Mouse (Mus musculus) heart, postnatal 0 days (tissue): Measurements from ENCODE around the gene Lgals7. TPM values are rescaled to one million over a fixed set of nuclear protein-coding genes. Genes with fewer than 3 reads are reported as not detected.

Experiments used
- ATAC-seq: fragments of 200-750 bp; cut with Nextera tagmentation; 2 replicates; pipeline ENCODE4 v1.8.0; 2017; ENCODE audit warnings: low read depth, moderate number of reproducible peaks, moderate library complexity; ENCODE audit not compliant: insufficient read depth
- DNase-seq: peaks from one replicate; pipeline ENCODE4 v3.0.0-alpha.2; 2016; ENCODE audit warnings: low spot score
- H3K27ac ChIP-seq: fragments of 300-500 bp; sonication (generic); 2 replicates; pipeline ENCODE4 v1.5.1; 2014; ENCODE audit warnings: low read depth, mild to moderate bottlenecking
- H3K27me3 ChIP-seq: fragments of 300-500 bp; sonication (generic); 2 replicates; pipeline ENCODE4 v1.6.1; 2014; ENCODE audit warnings: low read length, mixed read lengths; ENCODE audit not compliant: control insufficient read depth, insufficient read depth
- H3K36me3 ChIP-seq: fragments of 300-500 bp; sonication (generic); replicated peaks from 2 replicates; pipeline ENCODE4 v1.6.1; 2014; ENCODE audit warnings: low read length, mixed read lengths; ENCODE audit not compliant: control insufficient read depth, insufficient read depth
- H3K4me1 ChIP-seq: fragments of 300-500 bp; sonication (generic); 2 replicates; pipeline ENCODE4 v1.6.1; 2014; ENCODE audit warnings: antibody characterized with exemption; ENCODE audit not compliant: control insufficient read depth, insufficient read depth
- H3K4me2 ChIP-seq: fragments of 300-500 bp; sonication (generic); 2 replicates; pipeline ENCODE4 v1.6.1; 2014; ENCODE audit warnings: low read depth, mild to moderate bottlenecking, low read length, moderate library complexity
- H3K4me3 ChIP-seq: fragments of 300-500 bp; sonication (generic); 2 replicates; pipeline ENCODE4 v1.5.1; 2014; ENCODE audit warnings: low read depth, low read length
- H3K9ac ChIP-seq: fragments of 300-500 bp; sonication (generic); replicated peaks from 2 replicates; pipeline ENCODE4 v1.6.1; 2014; ENCODE audit warnings: low read depth, low read length, mixed read lengths
- H3K9me3 ChIP-seq: fragments of 300-500 bp; sonication (generic); replicated peaks from 2 replicates; pipeline ENCODE4 v1.6.1; 2016; ENCODE audit warnings: low read length; ENCODE audit not compliant: control insufficient read depth
- CTCF ChIP-seq: IDR thresholded peaks from 2 replicates; pipeline ENCODE4 v1.5.1; 2016; ENCODE audit warnings: antibody characterized with exemption, control low read depth, low read depth
- EP300 ChIP-seq: IDR thresholded peaks from 2 replicates; pipeline ENCODE4 v1.6.1; 2016; ENCODE audit warnings: antibody characterized with exemption, low read depth
- WGBS: fragments of 180-500 bp; shearing (Covaris S2); extraction: QIAGEN DNeasy Blood & Tissue Kit; methylation state at CpG from one replicate; pipeline ENCODE4 v1.1.7; 2014; 5-methylcytosine and 5-hydroxymethylcytosine counted together
- polyA plus RNA-seq: library from polyadenylated mRNA; unstranded; fragments of >200 nt; fragmentation: Nextera tagmentation; extraction: Ambion mirVana; gene quantifications from 2 replicates; pipeline ENCODE4 v1.2.1, GENCODE M21; 2015
- total RNA-seq: library from RNA; depleted of rRNA; stranded (reverse); fragments of >200 nt; gene quantifications from 2 replicates; pipeline ENCODE4 v1.2.3, GENCODE M21; 2014; ENCODE audit warnings: low replicate concordance

Gene Lgals7
- total and polyA plus RNA-seq, 2 experiments from 2014 or later = 2.2 TPM; not detected in 1

DNA sequence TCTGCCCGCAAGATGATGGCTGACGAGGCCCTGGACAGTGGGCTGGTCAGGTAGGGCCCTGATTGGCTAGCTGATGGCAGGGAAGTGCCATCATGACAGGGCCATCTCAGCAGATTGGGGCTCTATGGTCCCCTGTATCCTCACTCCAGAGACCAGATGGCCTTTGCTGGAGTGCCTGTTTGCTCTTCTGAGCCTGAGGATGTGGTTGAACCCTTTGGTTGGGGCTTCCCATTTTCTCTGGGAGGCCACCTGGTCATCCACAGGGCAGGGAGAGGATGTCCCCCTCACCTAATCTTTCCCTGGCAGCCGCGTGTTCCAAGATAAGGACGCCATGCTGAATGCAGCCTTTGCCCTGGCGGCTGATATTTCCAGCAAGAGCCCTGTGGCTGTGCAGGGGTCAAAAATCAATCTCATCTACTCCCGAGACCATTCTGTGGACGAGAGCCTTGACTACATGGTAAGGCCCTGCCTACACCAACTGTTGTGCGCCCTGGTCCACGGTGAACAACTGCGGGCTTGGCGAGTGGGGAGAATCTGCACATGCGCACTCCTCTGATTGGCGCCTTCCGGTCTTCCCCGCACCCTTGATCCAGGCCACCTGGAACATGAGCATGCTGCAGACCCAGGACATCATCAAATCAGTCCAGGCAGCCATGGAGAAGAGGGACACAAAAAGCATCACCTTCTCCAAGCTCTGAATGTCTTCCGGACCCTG lies 32.1 kb upstream of the Lgals7 start:
- H3K27me3 ChIP-seq = no peaks in the 10 kb centered on the region
- no peak overlapping the region for H3K4me2 ChIP-seq
- H3K9me3 ChIP-seq = no peaks in the 10 kb centered on the region
- no peak for ATAC-seq
- no peak overlapping the region for H3K4me3 ChIP-seq
- peaks cover 30% of the 10 kb centered on the region for H3K36me3 ChIP-seq
- DNase-seq = no peak
- no peak overlapping the region for H3K27ac ChIP-seq
- no peak overlapping the region for H3K9ac ChIP-seq
- H3K4me1 ChIP-seq = peaks cover 20% of the 10 kb centered on the region
- TF ChIP-seq EP300 (no peak), CTCF (no peak)
- WGBS = 74% methylated on average over 17 of the region's 17 CpGs

DNA sequence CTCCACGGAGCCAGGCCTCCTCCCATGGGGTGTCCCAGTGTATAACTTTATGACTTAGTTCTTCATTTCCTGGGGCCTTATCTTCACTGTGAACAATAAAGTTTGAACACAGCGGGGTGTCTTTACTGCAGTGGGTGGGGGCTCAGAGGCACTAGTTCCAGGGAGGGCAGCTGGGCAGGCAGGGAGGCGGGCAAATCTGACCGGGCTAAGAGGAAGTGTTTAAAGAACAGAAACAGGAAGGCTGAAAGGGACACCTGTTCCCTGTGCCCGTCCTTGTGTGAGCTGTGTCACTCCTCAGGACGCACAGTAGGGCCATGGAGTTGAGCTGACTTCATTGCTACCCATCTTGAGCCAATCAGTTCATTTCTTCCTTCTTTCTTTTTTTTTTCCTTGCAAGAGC lies 31.5 kb upstream of the Lgals7 start:
- no peak for ATAC-seq
- H3K27me3 ChIP-seq = no peaks in the 10 kb centered on the region
- no peak for DNase-seq
- no peak overlapping the region for H3K27ac ChIP-seq
- H3K4me3 ChIP-seq = no peak overlapping the region
- no peaks in the 10 kb centered on the region for H3K9me3 ChIP-seq
- TF ChIP-seq CTCF = no peak
- TF ChIP-seq EP300 = no peak
- peaks cover 20% of the 10 kb centered on the region for H3K4me1 ChIP-seq
- no peak overlapping the region for H3K9ac ChIP-seq
- 81% methylated on average over 6 of the region's 6 CpGs for WGBS
- peaks cover 30% of the 10 kb centered on the region for H3K36me3 ChIP-seq
- H3K4me2 ChIP-seq = no peak overlapping the region

DNA sequence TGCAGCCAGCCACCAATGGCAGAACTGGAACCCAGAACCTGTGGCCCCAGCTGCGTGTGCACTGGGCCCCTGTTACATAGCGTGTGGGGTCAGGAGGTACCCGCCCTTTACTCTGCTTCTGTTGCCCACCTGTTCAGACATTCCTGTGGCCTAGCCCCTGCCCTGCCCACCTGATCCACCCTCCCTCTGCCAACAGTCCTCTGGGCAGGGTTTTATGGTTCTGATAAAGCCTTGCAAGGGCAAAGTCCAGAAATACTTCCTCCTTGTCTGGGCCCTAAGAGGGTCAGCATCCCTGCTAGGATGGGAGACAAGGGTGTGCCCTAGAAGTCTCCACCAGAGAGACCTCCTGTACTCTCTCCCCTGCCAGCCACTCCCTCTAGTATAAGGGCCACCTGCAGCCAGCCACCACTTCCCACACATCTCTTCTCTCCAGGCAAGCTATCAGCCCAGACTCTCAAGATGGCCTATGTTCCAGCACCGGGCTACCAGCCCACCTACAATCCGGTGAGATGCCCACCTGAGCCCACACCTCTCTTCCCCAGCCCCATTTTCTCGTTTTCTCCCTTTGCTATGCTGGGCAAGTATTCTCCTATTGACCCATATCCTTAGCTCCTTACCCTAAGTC lies 29.8 kb upstream of the Lgals7 start, which contains the start of gene Lgals4:
Gene Lgals4, plus strand, starts transcription at position 132 of the 625 bp plus-strand sequence.
- WGBS = 86% methylated on average over 6 of the region's 6 CpGs
- ATAC-seq = no peak

DNA sequence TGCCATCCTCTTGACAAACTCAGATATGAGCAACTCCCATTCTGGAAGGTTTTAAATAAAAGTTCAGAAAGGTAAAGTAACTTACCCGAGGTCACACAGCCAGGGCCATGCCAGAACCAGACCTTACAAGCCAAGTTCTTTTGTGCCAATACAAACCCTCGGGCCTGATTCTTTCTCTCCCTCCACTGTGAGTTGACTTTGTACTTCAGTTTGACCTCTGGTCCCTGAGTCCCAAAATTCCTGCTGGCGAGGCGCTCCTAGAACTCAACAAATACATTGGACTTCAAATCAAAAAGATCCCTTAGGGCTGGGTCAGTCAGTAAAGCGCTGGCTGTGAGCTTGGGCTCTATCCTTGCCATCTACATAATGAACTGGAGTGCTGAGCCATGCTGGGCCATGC lies 26.7 kb upstream of the Lgals7 start:
- H3K4me2 ChIP-seq = no peak overlapping the region
- H3K4me3 ChIP-seq = no peak overlapping the region
- H3K9me3 ChIP-seq = no peaks in the 10 kb centered on the region
- 81% methylated on average over 5 of the region's 5 CpGs for whole genome bisulfite sequencing
- no peak overlapping the region for H3K9ac ChIP-seq
- H3K4me1 ChIP-seq = no peaks in the 10 kb centered on the region
- ATAC-seq (no peak), DNase-seq (no peak)
- H3K36me3 ChIP-seq = peaks cover 5% of the 10 kb centered on the region; the same call in 1 of the 2 replicates
- TF ChIP-seq CTCF (no peak), EP300 (no peak)
- no peaks in the 10 kb centered on the region for H3K27me3 ChIP-seq
- no peak overlapping the region for H3K27ac ChIP-seq

More for the DNA sequence above, 29.8 kb upstream of the Lgals7 start, which contains the start of gene Lgals4:
- H3K36me3 ChIP-seq = peaks cover 26% of the 10 kb centered on the region
- no peaks in the 10 kb centered on the region for H3K9me3 ChIP-seq
- DNase-seq = no peak
- TF ChIP-seq EP300 (no peak), CTCF (no peak)
- no peak within 1 kb of the TSS for H3K4me2 ChIP-seq
- no peaks in the 10 kb centered on the region for H3K27me3 ChIP-seq
- no peak within 1 kb of the TSS for H3K9ac ChIP-seq
- no peak within 1 kb of the TSS for H3K4me3 ChIP-seq
- H3K27ac ChIP-seq = no peak within 1 kb of the TSS
- H3K4me1 ChIP-seq = peaks cover 13% of the 10 kb centered on the region

DNA sequence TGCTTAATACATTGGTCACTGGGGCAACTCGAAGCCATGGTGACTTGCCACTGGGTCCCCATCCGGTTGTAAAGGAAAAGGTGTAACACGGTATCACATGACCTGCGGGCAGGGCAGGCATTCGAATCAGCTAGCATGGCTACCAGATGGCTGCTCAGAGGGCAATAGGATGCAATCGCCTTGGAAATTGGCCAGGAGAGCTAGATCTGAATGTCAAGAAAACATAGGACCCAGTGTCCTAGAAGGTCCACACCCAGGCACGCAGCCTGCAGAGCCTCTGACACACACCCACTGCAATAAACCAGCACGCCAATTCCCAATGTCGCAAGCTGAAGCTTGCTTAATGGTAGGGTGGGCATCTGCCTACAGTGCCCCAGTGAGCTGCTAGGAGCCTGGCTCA lies 25.3 kb upstream of the Lgals7 start:
- ATAC-seq = no peak
- WGBS = 78% methylated on average over 9 of the region's 9 CpGs
- TF ChIP-seq CTCF (no peak), EP300 (no peak)

More for the DNA sequence above, 25.3 kb upstream of the Lgals7 start:
- Histone ChIP-seq H3K27me3 (no peaks in the 10 kb centered on the region), H3K9me3 (no peaks in the 10 kb centered on the region), H3K36me3 (no peaks in the 10 kb centered on the region), H3K9ac (no peak overlapping the region), H3K4me1 (no peaks in the 10 kb centered on the region), H3K4me3 (no peak overlapping the region), H3K4me2 (no peak overlapping the region), H3K27ac (no peak overlapping the region)
- no peak for DNase-seq
